Mouse (Mus musculus) erythroblast, embryonic 14.5 days (primary cell): ENCODE measurements around the gene Dcakd.

Experiments used
- GATA1 ChIP-seq: IDR thresholded peaks from 2 replicates; pipeline ENCODE4 v1.6.1; 2012; ENCODE audit warnings: low read length, inconsistent platforms, mixed read lengths
- TAL1 ChIP-seq: IDR thresholded peaks from 3 replicates; pipeline ENCODE4 v1.6.1; 2012; ENCODE audit warnings: low read length, inconsistent platforms, mixed read lengths

DNA sequence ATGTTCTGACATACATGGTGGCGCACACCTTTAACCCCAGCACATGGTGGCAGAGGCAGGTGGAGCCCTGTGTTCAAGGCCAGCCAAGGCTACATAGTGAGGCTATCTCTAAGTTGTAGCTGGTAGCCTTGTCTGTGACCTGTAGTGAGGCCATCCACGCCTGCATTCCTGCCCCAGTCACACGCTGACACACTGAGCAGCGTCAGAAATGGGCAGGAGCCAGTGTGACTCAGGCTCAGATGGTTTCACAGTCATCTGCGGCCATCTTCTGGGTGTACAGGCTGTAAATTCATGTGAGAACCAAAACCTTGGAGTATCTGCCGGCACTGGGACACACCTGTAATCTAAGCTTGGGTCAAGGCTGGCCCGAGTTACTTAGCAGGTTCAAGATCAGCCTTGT is 28.5 kb upstream of the Dcakd start:
- TF ChIP-seq GATA1 (no peak), TAL1 (no peak)
